Mouse (Mus musculus) midbrain, embryonic 12.5 days (tissue): ENCODE measurements at regions not wholly inside any gene's neighbourhood (a gene's known extent, or its start where the extent isn't known, plus 50 kb on each side); places are given as distances from the start of the nearest gene placed in this dataset.

Experiments used
- ATAC-seq: fragments of 200-750 bp; cut with Nextera tagmentation; 2 replicates; pipeline ENCODE4 v1.8.0; 2017; ENCODE audit warnings: low read depth, moderate TSS enrichment, moderate library complexity; ENCODE audit not compliant: low FRiP score
- H3K27ac ChIP-seq: fragments of 300-500 bp; sonication (generic); replicated peaks from 2 replicates; pipeline ENCODE4 v1.5.1; 2016; ENCODE audit warnings: mild to moderate bottlenecking
- H3K27me3 ChIP-seq: fragments of 300-500 bp; sonication (generic); 2 replicates; pipeline ENCODE4 v1.6.1; 2016; ENCODE audit warnings: mild to moderate bottlenecking
- H3K36me3 ChIP-seq: fragments of 300-500 bp; sonication (generic); 2 replicates; pipeline ENCODE4 v1.6.1; 2016
- H3K4me1 ChIP-seq: fragments of 300-500 bp; sonication (generic); 2 replicates; pipeline ENCODE4 v1.6.1; 2016
- H3K4me2 ChIP-seq: fragments of 300-500 bp; sonication (generic); replicated peaks from 2 replicates; pipeline ENCODE4 v1.6.1; 2016; ENCODE audit warnings: mild to moderate bottlenecking, moderate library complexity
- H3K4me3 ChIP-seq: fragments of 300-500 bp; sonication (generic); 2 replicates; pipeline ENCODE4 v1.5.1; 2016; ENCODE audit warnings: mild to moderate bottlenecking
- H3K9ac ChIP-seq: fragments of 300-500 bp; sonication (generic); replicated peaks from 2 replicates; pipeline ENCODE4 v1.6.1; 2016; ENCODE audit warnings: mild to moderate bottlenecking, moderate library complexity
- H3K9me3 ChIP-seq: fragments of 300-500 bp; sonication (generic); 2 replicates; pipeline ENCODE4 v1.6.1; 2016; ENCODE audit warnings: mild to moderate bottlenecking
- WGBS: fragments of 180-500 bp; shearing (Covaris S2); methylation state at CpG from one replicate; pipeline ENCODE4 v1.1.7; 2016; 5-methylcytosine and 5-hydroxymethylcytosine counted together

DNA sequence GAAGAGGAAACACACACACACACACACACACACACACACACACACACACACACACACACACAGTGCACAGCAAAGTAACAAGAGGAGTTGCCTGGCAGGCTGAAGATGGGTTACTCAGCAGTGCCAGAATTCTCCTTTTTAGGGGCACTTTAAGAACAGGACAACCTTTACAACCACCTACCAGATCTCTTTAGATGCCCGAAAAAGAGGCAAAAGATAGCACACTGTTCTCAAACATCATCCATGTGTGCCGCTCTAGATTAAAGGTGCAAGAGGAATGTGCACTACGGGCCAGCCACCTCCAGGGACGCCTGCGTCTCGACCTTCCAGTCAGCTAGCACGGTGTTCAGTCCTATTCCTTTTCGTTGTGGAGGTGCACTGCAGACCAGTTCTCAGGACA is 247.7 kb downstream of the Ipo11 start:
- 87% methylated on average over 8 of the region's 8 CpGs for WGBS
- Histone ChIP-seq H3K36me3 (no peaks in the 10 kb centered on the region), H3K9ac (no peak overlapping the region), H3K9me3 (no peaks in the 10 kb centered on the region), H3K4me3 (no peak overlapping the region), H3K4me2 (no peak overlapping the region), H3K4me1 (no peaks in the 10 kb centered on the region), H3K27me3 (no peaks in the 10 kb centered on the region), H3K27ac (no peak overlapping the region)
- no peak for ATAC-seq

DNA sequence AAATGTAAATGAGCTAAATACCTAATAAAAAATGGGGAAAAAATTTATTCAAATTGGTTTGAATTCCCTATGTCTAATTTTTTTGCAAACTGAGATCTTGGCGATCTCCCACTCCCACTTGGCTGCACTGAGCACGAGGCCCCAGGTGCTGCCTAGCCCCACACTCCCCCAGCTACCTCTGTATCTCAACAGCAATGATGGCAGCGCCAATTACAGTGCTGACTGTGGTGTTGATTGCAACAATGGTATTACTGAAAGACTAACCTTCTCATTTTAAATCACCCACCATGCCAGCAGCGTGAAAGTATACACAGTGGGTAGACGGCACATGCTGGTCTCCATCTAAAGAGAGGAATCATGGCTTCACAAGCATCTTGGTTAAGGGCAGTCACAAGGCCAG is 267.1 kb downstream of the Ipo11 start:
- H3K9ac ChIP-seq = no peak overlapping the region
- H3K4me1 ChIP-seq = no peaks in the 10 kb centered on the region
- no peak for ATAC-seq
- no peaks in the 10 kb centered on the region for H3K27me3 ChIP-seq
- H3K4me3 ChIP-seq = no peak overlapping the region
- H3K27ac ChIP-seq = no peak overlapping the region
- H3K9me3 ChIP-seq = no peaks in the 10 kb centered on the region
- H3K4me2 ChIP-seq = no peak overlapping the region
- WGBS = 89% methylated on average over 5 of the region's 5 CpGs
- H3K36me3 ChIP-seq = no peaks in the 10 kb centered on the region

DNA sequence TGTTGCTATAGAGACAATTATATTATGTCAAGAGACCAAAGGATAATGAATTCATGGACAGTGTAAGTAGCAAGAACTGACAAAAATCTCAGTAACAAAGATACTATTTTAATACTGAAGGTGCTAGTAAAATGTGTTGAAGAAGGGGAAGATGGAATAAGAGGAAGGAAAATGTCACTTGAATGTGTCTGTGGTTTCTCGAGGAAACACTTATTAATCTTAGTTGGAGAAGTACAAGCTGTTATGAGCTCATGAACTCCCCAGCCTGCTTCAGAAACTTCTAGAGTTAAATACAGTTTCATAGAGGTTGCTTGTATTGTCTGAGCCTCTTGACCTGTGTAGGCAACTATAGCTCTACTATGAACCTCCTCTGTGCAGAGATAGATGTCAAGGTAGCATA is 274.6 kb downstream of the Ipo11 start:
- Histone ChIP-seq H3K4me3 (no peak overlapping the region), H3K4me1 (no peaks in the 10 kb centered on the region), H3K27me3 (no peaks in the 10 kb centered on the region), H3K4me2 (no peak overlapping the region), H3K9me3 (no peaks in the 10 kb centered on the region), H3K9ac (no peak overlapping the region), H3K27ac (no peak overlapping the region), H3K36me3 (no peaks in the 10 kb centered on the region)
- 76% methylated on average over 1 of the region's 1 CpGs for WGBS
- ATAC-seq = no peak

DNA sequence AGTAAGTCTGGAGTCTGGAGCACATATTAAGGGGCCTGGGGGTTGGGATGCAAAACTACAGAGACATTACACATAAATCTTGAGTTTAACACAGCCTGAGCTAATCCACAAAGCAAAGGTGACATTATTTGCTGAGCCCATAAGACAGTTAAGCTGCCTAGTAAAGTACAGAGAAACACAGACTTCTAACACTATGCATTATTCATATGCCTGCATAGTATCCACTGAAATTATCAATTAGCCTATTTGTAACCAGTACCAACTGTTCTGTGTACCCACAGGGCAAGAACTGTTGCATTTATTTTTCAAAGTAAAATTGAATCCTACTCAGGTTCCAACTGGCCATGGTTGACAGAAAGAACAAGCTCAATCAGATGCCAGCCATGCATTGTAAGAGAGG is 287.4 kb downstream of the Ipo11 start:
- no peak overlapping the region for H3K4me2 ChIP-seq
- H3K9me3 ChIP-seq = no peaks in the 10 kb centered on the region
- H3K4me3 ChIP-seq = no peak overlapping the region
- no peak overlapping the region for H3K27ac ChIP-seq
- no peaks in the 10 kb centered on the region for H3K27me3 ChIP-seq
- no peak overlapping the region for H3K9ac ChIP-seq
- H3K36me3 ChIP-seq = no peaks in the 10 kb centered on the region
- H3K4me1 ChIP-seq = no peaks in the 10 kb centered on the region
- no peak for ATAC-seq

DNA sequence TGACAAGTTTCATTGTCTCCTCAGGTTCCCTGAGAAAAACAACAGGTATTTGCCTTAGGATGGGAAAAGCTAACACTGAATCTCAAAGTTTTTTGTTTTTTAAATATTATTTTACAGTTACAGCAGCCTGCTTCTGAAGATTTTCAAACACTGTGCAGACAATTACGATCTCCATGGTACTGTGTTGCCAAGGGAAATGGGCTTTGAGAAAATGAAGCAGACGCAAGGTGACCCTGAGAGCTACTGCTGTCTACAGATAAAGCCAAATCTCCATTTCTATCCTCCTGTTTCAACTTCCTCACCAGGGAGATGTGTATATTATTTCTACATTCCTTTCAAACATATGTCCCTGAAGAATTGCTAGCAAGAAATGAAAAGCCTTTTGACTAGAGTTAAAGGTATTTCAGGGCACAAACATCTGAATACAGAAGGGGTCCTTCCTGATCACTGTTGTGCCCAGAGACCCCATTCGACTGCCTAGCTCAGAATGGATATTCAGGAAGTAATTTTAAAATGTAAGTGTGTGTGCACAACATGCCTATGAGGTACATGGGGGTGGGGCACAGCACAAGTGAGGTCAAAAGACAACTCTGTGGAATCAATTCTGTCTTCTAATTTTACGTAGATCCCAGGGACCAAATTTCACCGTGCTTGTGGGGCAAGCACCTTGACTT is 293.3 kb downstream of the Ipo11 start:
- Histone ChIP-seq H3K9ac (no peak overlapping the region), H3K4me1 (no peaks in the 10 kb centered on the region), H3K9me3 (no peaks in the 10 kb centered on the region), H3K27me3 (no peaks in the 10 kb centered on the region), H3K27ac (no peak overlapping the region), H3K4me3 (no peak overlapping the region), H3K4me2 (no peak overlapping the region), H3K36me3 (no peaks in the 10 kb centered on the region)
- WGBS = 79% methylated on average over 5 of the region's 5 CpGs
- ATAC-seq = no peak

DNA sequence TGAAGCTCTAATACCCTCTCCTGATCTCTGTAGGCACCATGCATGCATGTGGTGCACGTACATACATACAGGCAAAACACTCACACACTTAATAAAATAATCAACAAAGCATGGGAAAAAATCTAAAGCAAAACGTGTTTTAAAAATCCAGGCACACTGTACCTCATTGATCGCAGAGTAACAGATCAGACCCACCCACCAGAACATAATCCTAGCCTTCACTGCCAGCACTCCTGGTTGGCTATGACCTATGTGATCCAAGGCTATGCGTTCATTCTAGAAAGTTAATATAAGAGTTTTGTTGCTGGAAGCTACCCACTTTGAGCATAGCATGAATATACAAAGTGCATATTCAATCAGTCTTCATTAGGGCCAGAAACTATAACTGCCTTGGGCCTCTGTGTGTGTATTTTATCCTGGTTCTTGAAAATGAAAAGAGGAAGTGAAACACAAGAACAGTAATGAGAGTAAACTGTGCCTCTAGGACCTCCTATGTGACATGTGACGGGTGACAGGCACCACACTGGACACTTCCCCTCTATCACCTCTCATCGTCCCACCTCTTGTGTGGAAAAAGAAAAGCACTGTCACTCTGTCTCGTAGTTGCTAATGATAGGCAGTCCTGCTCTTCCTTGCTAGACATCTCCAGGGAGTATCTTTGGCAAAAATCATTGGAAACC is 297.9 kb downstream of the Ipo11 start:
- Histone ChIP-seq H3K36me3 (no peaks in the 10 kb centered on the region), H3K9ac (no peak overlapping the region), H3K27ac (no peak overlapping the region), H3K4me3 (no peak overlapping the region), H3K9me3 (no peaks in the 10 kb centered on the region), H3K27me3 (no peaks in the 10 kb centered on the region), H3K4me2 (no peak overlapping the region), H3K4me1 (no peaks in the 10 kb centered on the region)
- 84% methylated on average over 7 of the region's 7 CpGs for WGBS
- no peak for ATAC-seq

DNA sequence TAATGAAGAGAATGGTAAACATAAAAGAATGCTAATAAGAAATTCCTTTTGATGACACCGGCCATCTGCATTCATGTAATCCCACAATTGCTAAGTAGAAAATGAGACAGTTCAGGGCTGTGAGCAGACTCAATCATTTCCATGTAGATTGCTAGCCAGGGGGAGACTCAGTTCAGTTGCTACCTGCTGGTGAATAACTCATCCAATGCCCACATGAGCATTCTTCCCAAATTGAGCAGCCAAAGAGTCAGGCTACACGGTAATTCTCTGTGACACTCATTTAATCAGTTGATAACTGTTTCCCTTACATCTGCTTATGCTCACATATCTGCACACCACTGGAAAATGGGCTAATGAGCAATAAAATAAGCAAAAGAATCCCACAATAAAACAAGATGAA is 345.0 kb downstream of the Ipo11 start:
- Histone ChIP-seq H3K27ac (no peak overlapping the region), H3K27me3 (no peaks in the 10 kb centered on the region), H3K4me1 (no peaks in the 10 kb centered on the region), H3K9ac (no peak overlapping the region), H3K9me3 (no peaks in the 10 kb centered on the region), H3K36me3 (no peaks in the 10 kb centered on the region), H3K4me3 (no peak overlapping the region), H3K4me2 (no peak overlapping the region)
- WGBS = 65% methylated on average over 2 of the region's 2 CpGs
- ATAC-seq = no peak

DNA sequence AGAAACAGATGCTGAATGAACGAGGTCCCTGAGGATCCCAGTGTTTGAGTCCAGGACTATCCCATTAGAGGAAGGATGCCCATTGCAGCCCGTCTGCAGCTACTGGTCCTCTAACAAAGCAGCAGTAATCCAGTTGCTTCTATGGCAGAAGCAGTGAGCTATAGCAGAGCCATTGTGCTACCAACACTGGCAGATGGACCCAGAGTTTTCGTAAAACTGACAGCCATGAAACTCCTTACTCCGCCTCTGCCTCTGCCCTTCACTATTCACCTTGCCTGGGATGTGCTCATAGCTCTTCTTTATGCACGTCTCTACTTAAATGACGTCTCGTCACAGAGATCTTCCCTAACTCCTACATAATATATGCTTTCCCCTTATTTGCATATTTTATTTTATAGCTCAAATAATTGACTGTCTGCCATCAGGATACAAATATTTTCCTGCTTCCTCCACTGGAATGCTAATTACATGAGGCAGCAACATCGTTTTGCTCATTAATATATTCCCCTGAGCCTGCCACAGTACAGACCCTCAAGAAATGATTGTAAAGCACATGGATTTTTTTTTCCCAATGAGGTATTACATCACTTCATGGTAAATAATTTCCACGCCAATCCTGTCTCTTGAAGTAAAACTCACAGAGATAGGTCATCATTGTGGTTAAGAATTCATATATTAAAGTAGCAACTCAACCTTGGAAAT is 368.9 kb downstream of the Ipo11 start:
- Histone ChIP-seq H3K27ac (no peak overlapping the region), H3K4me3 (no peak overlapping the region), H3K9ac (no peak overlapping the region), H3K4me1 (peaks cover 4% of the 10 kb centered on the region; the same call in 1 of the 2 replicates), H3K27me3 (no peaks in the 10 kb centered on the region), H3K36me3 (no peaks in the 10 kb centered on the region), H3K9me3 (no peaks in the 10 kb centered on the region), H3K4me2 (no peak overlapping the region)
- 70% methylated on average over 9 of the region's 9 CpGs for WGBS
- ATAC-seq = peak; percentile 64; the same call in 1 of the 2 replicates

DNA sequence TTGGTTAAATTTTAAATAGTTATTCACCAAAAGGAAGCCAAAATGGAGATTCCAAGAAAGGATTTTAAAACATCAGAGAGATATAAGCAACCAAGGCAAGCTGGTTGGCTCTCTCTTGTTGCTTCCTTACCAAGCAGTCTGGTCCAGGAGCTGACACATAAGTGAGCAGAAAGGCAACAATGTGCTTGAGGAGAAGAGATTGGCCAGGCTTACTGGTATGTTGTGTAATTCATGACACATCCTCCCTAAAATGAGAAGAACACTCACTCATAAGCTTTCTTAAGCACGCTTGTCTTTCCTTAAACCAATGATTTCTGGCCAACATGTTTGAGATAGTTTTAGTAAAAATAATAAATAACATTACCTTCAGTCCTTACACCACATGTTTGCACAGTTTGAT is 374.2 kb downstream of the Ipo11 start:
- Histone ChIP-seq H3K36me3 (no peaks in the 10 kb centered on the region), H3K9me3 (no peaks in the 10 kb centered on the region), H3K27ac (no peak overlapping the region), H3K27me3 (no peaks in the 10 kb centered on the region), H3K4me1 (peaks cover 1% of the 10 kb centered on the region; the same call in 1 of the 2 replicates), H3K4me2 (no peak overlapping the region), H3K9ac (no peak overlapping the region), H3K4me3 (no peak overlapping the region)
- ATAC-seq = no peak
- WGBS = 86% methylated on average over 1 of the region's 1 CpGs

DNA sequence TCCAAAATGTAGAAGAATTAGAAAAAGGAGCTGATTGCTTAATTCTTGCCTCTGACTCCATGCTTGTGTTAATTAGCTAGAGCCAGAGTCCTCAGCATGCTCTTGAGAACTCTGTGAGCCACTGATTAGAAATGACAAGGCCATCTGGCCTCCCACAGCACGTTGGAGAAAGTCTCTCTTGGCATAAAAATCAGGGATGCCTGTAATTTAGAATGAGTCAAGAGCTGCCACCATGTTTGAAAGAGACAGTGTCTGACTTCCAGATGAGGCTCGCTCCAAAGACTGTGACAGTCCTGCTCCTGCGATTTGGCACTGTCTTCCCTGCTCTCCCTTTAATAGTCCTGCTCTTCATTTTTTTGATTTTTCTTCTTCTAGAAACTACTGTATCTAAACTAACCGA is 374.6 kb downstream of the Ipo11 start:
- Histone ChIP-seq H3K27ac (no peak overlapping the region), H3K4me3 (no peak overlapping the region), H3K4me1 (no peaks in the 10 kb centered on the region), H3K36me3 (no peaks in the 10 kb centered on the region), H3K4me2 (no peak overlapping the region), H3K9me3 (no peaks in the 10 kb centered on the region), H3K9ac (no peak overlapping the region), H3K27me3 (no peaks in the 10 kb centered on the region)
- WGBS = 72% methylated on average over 4 of the region's 4 CpGs
- peak; percentile 28; the same call in 1 of the 2 replicates for ATAC-seq

DNA sequence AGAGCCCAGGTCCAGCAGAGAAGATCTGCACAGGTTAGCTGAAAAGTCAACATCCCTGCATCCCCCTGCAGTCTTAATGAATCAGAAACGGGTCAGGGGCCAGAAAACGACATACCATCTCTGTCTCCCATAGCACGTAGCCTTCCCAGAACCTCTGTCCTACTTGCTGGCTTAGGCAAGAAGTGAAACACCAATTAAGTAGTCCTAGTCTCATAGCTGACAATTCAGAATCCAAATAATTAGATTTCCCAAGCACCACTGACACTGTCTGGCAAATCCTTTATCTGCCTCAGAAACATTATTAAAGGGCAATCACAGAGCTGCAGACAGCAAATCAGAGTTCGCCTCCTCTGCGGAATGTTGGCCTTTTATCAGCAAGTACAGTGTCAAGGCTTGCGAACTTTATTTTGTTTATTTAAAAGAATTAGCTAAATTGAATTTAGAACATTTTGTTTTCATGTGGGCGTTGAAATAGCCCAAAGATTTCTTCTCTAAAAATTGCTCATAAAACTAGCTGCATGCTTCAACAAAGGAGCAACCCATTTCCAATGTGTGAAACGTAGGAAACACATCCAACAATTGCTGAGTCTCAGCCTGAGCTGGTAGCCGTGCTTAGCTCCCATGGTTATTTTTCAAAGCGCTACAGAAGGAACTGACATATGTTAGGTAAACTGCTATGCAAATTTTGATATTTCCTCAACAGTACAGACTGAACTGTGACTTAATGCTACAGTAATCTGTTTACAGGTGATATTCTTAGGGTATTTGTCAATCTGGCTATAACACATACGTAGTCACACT is 411.2 kb downstream of the Ipo11 start:
- no peak overlapping the region for H3K27ac ChIP-seq
- ATAC-seq = no peak
- no peaks in the 10 kb centered on the region for H3K36me3 ChIP-seq
- no peaks in the 10 kb centered on the region for H3K27me3 ChIP-seq
- no peaks in the 10 kb centered on the region for H3K4me1 ChIP-seq
- 85% methylated on average over 11 of the region's 11 CpGs for WGBS
- no peak overlapping the region for H3K4me3 ChIP-seq
- no peaks in the 10 kb centered on the region for H3K9me3 ChIP-seq
- no peak overlapping the region for H3K4me2 ChIP-seq
- H3K9ac ChIP-seq = no peak overlapping the region
